Mouse (Mus musculus): ENCODE results near the gene Grhpr. TPM values are rescaled to one million over a fixed set of nuclear protein-coding genes. Genes with fewer than 3 reads are reported as not detected.
A peak's percentile ranks its signal among the peaks of the same experiment; 100 is the strongest.

The Grhpr gene
- polyA plus RNA-seq, 1 experiment from 2014 or later = 30.9 TPM

DNA sequence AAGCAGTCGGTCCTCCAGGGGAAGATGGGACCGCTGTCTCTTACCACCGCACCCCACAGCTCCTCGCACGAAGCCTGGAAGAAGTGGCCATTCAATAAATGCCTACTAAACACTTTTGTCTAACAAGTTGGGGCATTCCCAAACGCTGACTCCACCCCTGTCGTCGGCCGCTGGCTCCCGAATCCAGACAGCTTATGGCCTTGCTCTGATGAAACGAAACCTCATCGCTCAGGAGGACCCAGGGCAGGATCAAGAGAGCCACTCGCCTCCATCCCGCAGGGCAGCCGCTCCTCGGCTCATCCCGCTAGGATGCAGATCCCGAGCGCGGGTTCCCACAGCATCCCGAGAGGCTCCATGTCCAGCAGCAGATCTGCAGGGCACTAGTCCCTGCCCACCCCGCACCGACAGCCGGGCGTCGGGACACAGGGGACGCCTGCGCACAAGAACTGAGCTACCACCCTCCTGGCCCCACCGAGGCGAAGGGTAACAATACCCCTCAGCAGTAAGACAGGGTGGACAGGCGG, 30.4 kb downstream of the Grhpr start:
- H3K36me3 ChIP-seq (ENCODE audit: insufficient read depth, low read length) = no peaks in the 10 kb centered on the region
- H3K4me3 ChIP-seq (ENCODE audit: low read depth, low read length) = peak overlapping the region; percentile 89
- peaks cover 8% of the 10 kb centered on the region; the same call in 1 of the 2 replicates for H3K4me1 ChIP-seq (ENCODE audit: insufficient read depth, low read depth, low read length)
- H3K4me2 ChIP-seq (replicated peaks; ENCODE audit: low read depth, low read length) = peak overlapping the region; percentile 67
- no peaks in the 10 kb centered on the region for H3K9me3 ChIP-seq (ENCODE audit: low read length)
- H3K27me3 ChIP-seq (replicated peaks; ENCODE audit: insufficient read depth, low read length) = no peaks in the 10 kb centered on the region
- TF ChIP-seq EP300 (IDR thresholded peaks at IDR 0.05) (no peak), CTCF (IDR thresholded peaks at IDR 0.05) (no peak)
- 0% methylated on average over 31 of the region's 31 CpGs for WGBS
- ATAC-seq = peak; percentile 38
- peak; percentile 86 for DNase-seq (ENCODE audit: low spot score)
- peak overlapping the region; percentile 69 for H3K9ac ChIP-seq (replicated peaks; ENCODE audit: low read depth)
- peak overlapping the region; percentile 96 for H3K27ac ChIP-seq (ENCODE audit: low read length)

DNA sequence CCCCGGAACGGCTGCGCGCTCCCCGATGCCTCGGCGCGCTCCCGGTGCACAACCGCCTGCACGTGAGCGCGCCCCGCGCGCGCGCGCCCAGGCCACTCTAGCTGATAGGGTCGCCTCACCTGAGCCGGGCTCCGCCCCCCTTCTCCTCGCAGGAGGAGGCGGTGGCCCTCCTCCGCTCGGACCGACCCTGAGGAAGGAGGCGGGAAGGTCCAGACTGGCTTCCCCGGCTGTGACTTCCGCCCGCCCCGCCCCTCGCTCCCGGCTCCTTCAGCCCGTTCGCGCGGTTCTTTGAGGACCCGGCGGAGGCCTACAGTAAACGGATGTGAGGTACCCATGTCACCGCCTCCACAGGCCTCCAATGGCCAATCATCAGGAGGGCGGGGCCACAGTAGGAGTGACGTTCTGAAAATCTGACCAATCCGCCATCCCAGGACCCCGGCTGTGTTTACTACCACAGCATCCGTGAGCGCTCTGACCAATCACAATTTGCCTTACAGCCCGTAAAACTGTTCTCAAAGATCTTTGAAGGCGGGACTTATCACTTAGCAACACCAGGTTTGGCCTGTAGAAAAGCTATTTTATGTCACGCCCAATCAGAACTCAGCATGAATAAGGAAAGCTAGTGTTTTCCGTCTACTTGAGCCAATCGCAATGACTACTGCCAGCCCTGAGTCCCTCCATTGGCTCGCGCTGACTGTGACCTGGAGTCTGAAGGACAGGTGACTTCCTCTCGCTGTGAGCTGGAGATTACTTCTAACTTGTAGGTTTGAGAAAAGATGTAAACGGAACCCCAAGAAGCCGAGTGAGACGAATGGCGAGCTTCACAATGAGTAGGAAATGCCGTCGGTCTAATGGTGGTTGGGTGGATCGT, 31.1 kb downstream of the Grhpr start, which contains the start of gene Zbtb5:
Gene Zbtb5 (minus strand): TSS at position 308 of the 871 bp plus-strand sequence.
- H3K9me3 ChIP-seq (ENCODE audit: low read length) = no peaks in the 10 kb centered on the region
- ATAC-seq (peak; percentile 98), DNase-seq (ENCODE audit: low spot score) (peak; percentile 100)
- peak within 1 kb of the TSS; percentile 96 for H3K27ac ChIP-seq (ENCODE audit: low read length)
- TF ChIP-seq CTCF (IDR thresholded peaks at IDR 0.05) = no peak
- 0 out of 2 replicates have a peak, but pooled peaks have one; percentile 7 for TF ChIP-seq EP300 (IDR thresholded peaks at IDR 0.05)
- WGBS = under 1% methylated on average over 61 of the region's 63 CpGs
- peak within 1 kb of the TSS; percentile 69 for H3K9ac ChIP-seq (replicated peaks; ENCODE audit: low read depth)
- peak within 1 kb of the TSS; percentile 89 for H3K4me3 ChIP-seq (ENCODE audit: low read depth, low read length)
- H3K4me1 ChIP-seq (ENCODE audit: insufficient read depth, low read depth, low read length) = peaks cover 8% of the 10 kb centered on the region; the same call in 1 of the 2 replicates
- H3K4me2 ChIP-seq (replicated peaks; ENCODE audit: low read depth, low read length) = peak within 1 kb of the TSS; percentile 86
- no peaks in the 10 kb centered on the region for H3K36me3 ChIP-seq (ENCODE audit: insufficient read depth, low read length)
- H3K27me3 ChIP-seq (replicated peaks; ENCODE audit: insufficient read depth, low read length) = no peaks in the 10 kb centered on the region

DNA sequence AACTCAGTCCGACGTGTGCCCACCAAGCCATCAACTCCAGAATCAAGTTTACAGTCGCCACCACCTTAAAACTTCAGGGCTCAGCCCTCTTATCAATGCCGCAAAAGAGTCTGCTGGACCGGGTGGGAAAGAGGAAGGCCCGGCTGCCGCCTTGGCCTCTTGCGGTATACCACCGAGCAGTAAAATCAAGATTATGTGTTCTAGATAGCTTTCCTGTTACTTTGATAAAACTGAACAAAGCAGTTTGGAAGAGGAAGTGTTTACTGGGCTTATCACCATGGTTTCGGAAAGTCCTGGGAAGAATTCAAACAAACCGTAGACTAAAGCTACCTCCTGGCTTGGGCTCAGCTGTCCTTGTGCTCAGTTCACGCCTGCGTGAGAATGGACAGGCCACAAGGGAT, 31.8 kb downstream of the Grhpr start:
- Histone ChIP-seq H3K27me3 (replicated peaks; ENCODE audit: insufficient read depth, low read length) (no peaks in the 10 kb centered on the region), H3K27ac (ENCODE audit: low read length) (peak overlapping the region; percentile 92), H3K4me1 (ENCODE audit: insufficient read depth, low read depth, low read length) (peaks cover 8% of the 10 kb centered on the region; the same call in 1 of the 2 replicates), H3K9me3 (ENCODE audit: low read length) (no peaks in the 10 kb centered on the region), H3K4me3 (ENCODE audit: low read depth, low read length) (peak overlapping the region; percentile 55), H3K9ac (replicated peaks; ENCODE audit: low read depth) (peak overlapping the region; percentile 52), H3K4me2 (replicated peaks; ENCODE audit: low read depth, low read length) (peak overlapping the region; percentile 86), H3K36me3 (ENCODE audit: insufficient read depth, low read length) (no peaks in the 10 kb centered on the region)
- peak; percentile 47 for DNase-seq (ENCODE audit: low spot score)
- no peak for ATAC-seq
- WGBS = under 1% methylated on average over 13 of the region's 13 CpGs
- no peak for TF ChIP-seq EP300 (IDR thresholded peaks at IDR 0.05)
- TF ChIP-seq CTCF (IDR thresholded peaks at IDR 0.05) = no peak

DNA sequence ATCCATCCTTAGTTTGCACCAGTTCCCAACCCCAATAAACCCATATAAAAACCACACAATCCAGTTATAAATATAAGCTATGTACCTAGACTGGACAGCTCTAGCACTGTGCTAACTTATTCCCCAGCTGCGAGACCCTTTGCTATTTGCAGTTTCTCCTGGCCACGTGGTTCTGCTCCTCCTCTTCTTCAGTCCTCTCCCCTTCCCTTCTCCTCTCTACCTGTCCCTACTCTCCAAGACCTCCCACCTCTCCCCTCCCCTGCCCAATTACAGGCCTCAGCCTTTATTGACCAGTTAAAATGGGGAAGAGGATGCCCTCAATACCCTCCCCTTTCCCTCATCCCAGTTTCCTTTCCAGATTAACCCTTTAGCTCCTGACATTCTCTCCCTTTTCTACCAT, 32.3 kb downstream of the Grhpr start:
- Histone ChIP-seq H3K27ac (ENCODE audit: low read length) (no peak overlapping the region; the same call in 1 of the 2 replicates), H3K4me3 (ENCODE audit: low read depth, low read length) (no peak overlapping the region), H3K9me3 (ENCODE audit: low read length) (no peaks in the 10 kb centered on the region), H3K9ac (replicated peaks; ENCODE audit: low read depth) (peak overlapping the region; percentile 52; the same call in 1 of the 2 replicates), H3K27me3 (replicated peaks; ENCODE audit: insufficient read depth, low read length) (no peaks in the 10 kb centered on the region), H3K36me3 (ENCODE audit: insufficient read depth, low read length) (no peaks in the 10 kb centered on the region), H3K4me1 (ENCODE audit: insufficient read depth, low read depth, low read length) (peaks cover 8% of the 10 kb centered on the region; the same call in 1 of the 2 replicates), H3K4me2 (replicated peaks; ENCODE audit: low read depth, low read length) (peak overlapping the region; percentile 86)
- ATAC-seq (no peak), DNase-seq (ENCODE audit: low spot score) (peak; percentile 17)
- 4% methylated on average over 2 of the region's 2 CpGs for WGBS
- no peak for TF ChIP-seq CTCF (IDR thresholded peaks at IDR 0.05)
- no peak for TF ChIP-seq EP300 (IDR thresholded peaks at IDR 0.05)

DNA sequence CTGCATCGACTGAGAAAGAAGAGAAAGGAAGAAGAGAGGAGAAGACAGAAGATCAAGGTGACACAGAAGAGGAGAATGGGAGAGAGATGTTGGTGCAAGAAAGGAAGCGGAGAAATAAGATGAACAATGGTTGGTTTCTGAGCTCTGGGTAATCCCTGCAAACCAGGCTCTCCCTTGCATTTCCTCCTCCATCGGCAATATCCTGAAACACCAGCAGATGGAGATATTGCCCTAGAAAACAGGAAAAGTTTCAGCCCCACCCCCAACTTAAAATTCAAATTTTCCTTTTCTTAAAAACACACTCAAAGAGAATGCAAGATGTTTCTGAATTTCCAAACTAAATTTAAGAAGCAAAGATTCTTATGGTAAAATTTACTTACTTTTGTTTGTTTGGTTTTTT, 34.4 kb downstream of the Grhpr start:
- no peaks in the 10 kb centered on the region for H3K9me3 ChIP-seq (ENCODE audit: low read length)
- H3K4me2 ChIP-seq (replicated peaks; ENCODE audit: low read depth, low read length) = no peak overlapping the region
- WGBS = 8% methylated on average over 3 of the region's 3 CpGs
- TF ChIP-seq CTCF (IDR thresholded peaks at IDR 0.05) = peak; percentile 81
- no peak for TF ChIP-seq EP300 (IDR thresholded peaks at IDR 0.05)
- peaks cover 8% of the 10 kb centered on the region; the same call in 1 of the 2 replicates for H3K4me1 ChIP-seq (ENCODE audit: insufficient read depth, low read depth, low read length)
- H3K27ac ChIP-seq (ENCODE audit: low read length) = no peak overlapping the region
- H3K27me3 ChIP-seq (replicated peaks; ENCODE audit: insufficient read depth, low read length) = no peaks in the 10 kb centered on the region
- H3K36me3 ChIP-seq (ENCODE audit: insufficient read depth, low read length) = no peaks in the 10 kb centered on the region
- DNase-seq (ENCODE audit: low spot score) (peak; percentile 68), ATAC-seq (no peak)
- no peak overlapping the region for H3K9ac ChIP-seq (replicated peaks; ENCODE audit: low read depth)
- H3K4me3 ChIP-seq (ENCODE audit: low read depth, low read length) = no peak overlapping the region

DNA sequence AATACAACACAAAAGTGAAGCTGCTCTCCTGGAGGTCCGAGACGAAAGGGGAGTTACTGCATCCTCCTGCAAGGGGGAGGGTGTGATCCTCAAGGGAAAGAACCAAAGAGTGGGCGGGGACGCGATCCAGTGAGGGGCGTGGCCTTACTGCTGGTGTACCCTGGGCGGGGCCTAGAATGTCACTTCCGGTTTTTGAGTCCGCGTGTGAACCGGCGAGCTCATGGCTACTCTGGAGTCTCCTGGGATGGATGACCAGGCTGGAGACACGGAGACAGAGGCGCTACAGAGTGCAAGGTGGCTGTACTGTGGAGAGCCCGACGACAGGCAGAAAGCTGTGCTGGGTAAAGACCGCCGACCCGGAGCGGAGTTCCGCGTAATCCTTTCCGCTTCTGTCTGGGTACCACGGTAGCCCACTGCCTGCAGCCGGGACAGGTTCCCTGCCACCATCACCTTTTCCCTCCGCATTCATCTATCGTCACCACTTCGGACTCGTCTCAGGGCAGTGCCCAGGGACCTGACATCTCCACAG, 37.3 kb downstream of the Grhpr start, which contains the start of gene Polr1e:
Gene Polr1e (plus strand): TSS at position 132 of the 529 bp plus-strand sequence.
- DNase-seq (ENCODE audit: low spot score) (peak; percentile 97), ATAC-seq (peak; percentile 98)
- peak within 1 kb of the TSS; percentile 50 for H3K4me3 ChIP-seq (ENCODE audit: low read depth, low read length)
- TF ChIP-seq EP300 (IDR thresholded peaks at IDR 0.05) (no peak), CTCF (IDR thresholded peaks at IDR 0.05) (0 out of 2 replicates have a peak, but pooled peaks have one; percentile 4)
- no peak within 1 kb of the TSS for H3K27ac ChIP-seq (ENCODE audit: low read length)
- peak within 1 kb of the TSS; percentile 90 for H3K4me2 ChIP-seq (replicated peaks; ENCODE audit: low read depth, low read length)
- no peak within 1 kb of the TSS; the same call in 1 of the 2 replicates for H3K9ac ChIP-seq (replicated peaks; ENCODE audit: low read depth)
- H3K4me1 ChIP-seq (ENCODE audit: insufficient read depth, low read depth, low read length) = peaks cover 4% of the 10 kb centered on the region; the same call in 1 of the 2 replicates
- no peaks in the 10 kb centered on the region for H3K27me3 ChIP-seq (replicated peaks; ENCODE audit: insufficient read depth, low read length)
- WGBS = under 1% methylated on average over 29 of the region's 29 CpGs
- no peaks in the 10 kb centered on the region for H3K36me3 ChIP-seq (ENCODE audit: insufficient read depth, low read length)
- H3K9me3 ChIP-seq (ENCODE audit: low read length) = no peaks in the 10 kb centered on the region

Data from lung, postnatal 0 days (tissue).